Mouse (Mus musculus) spleen, adult 2 months (tissue): ENCODE data around the gene 4933400A11Rik. TPM values are rescaled to one million over a fixed set of nuclear protein-coding genes. Genes with fewer than 3 reads are reported as not detected.

Source experiments
- DNase-seq, 2 experiments: peaks; one replicate each; pipeline versions ENCODE4 v3.0.0 to v3.0.0-alpha.2; 2012 to 2021; ENCODE audit warnings: low spot score in 2 of 2, low read depth in 1 of 2
- H3K27ac ChIP-seq: fragments of 200-500 bp; 2 replicates; pipeline ENCODE4 v1.5.1; 2012; ENCODE audit warnings: low read length, inconsistent platforms; ENCODE audit not compliant: insufficient read depth
- H3K27me3 ChIP-seq: fragments of 200-500 bp; 2 replicates; pipeline ENCODE4 v1.6.1; 2012; ENCODE audit warnings: mild to moderate bottlenecking, moderate library complexity, low read length, inconsistent platforms; ENCODE audit not compliant: control insufficient read depth, insufficient read depth
- H3K36me3 ChIP-seq: fragments of 200-500 bp; 2 replicates; pipeline ENCODE4 v1.6.1; 2012; ENCODE audit warnings: mild to moderate bottlenecking, low read length, inconsistent platforms; ENCODE audit not compliant: control insufficient read depth, insufficient read depth
- H3K4me1 ChIP-seq: fragments of 200-500 bp; 2 replicates; pipeline ENCODE4 v1.6.1; 2011; ENCODE audit warnings: inconsistent platforms; ENCODE audit not compliant: control insufficient read depth, insufficient read depth, insufficient read length
- H3K4me3 ChIP-seq: fragments of 200-500 bp; 2 replicates; pipeline ENCODE4 v1.5.1; 2011; ENCODE audit warnings: mild to moderate bottlenecking, inconsistent platforms; ENCODE audit not compliant: insufficient read depth, insufficient read length; ENCODE audit errors: extremely low read depth
- CTCF ChIP-seq: fragments of 200-500 bp; IDR thresholded peaks from 2 replicates; pipeline ENCODE4 v1.5.1; 2011; ENCODE audit warnings: mild to moderate bottlenecking, inconsistent platforms; ENCODE audit not compliant: insufficient read depth, insufficient read length, insufficient replicate concordance; ENCODE audit errors: extremely low read depth
- POLR2A ChIP-seq: fragments of 200-500 bp; IDR thresholded peaks from 2 replicates; pipeline ENCODE4 v1.6.1; 2011; ENCODE audit warnings: low read depth, low read length, inconsistent platforms
- WGBS: fragments of 180-500 bp; shearing (Covaris S2); methylation state at CpG from one replicate; pipeline ENCODE4 v1.1.7; 2018; 5-methylcytosine and 5-hydroxymethylcytosine counted together
- polyA plus RNA-seq: library from polyadenylated mRNA; depleted of rRNA; stranded (reverse); fragments of >200 nt; gene quantifications from 2 replicates; pipeline ENCODE4 v1.2.3, GENCODE M21; 2012; rRNA removed

The 4933400A11Rik gene
- not detected in 2 replicates for polyA plus RNA-seq

- Histone ChIP-seq H3K36me3 (no peaks in the 10 kb centered on the region), H3K27ac (no peak within 1 kb of the TSS), H3K4me1 (no peaks in the 10 kb centered on the region), H3K4me3 (no peak within 1 kb of the TSS), H3K27me3 (no peaks in the 10 kb centered on the region)
- DNase-seq = no peak
- no peak for TF ChIP-seq POLR2A
- no peak for TF ChIP-seq CTCF
- WGBS = 82% methylated on average over 3 of the region's 3 CpGs
These were observed at the start of gene 4933400A11Rik for GRCm38 (mm10) chrX:169779535-169779934. Gene 4933400A11Rik (minus strand): TSS chrX:169779635.

DNA sequence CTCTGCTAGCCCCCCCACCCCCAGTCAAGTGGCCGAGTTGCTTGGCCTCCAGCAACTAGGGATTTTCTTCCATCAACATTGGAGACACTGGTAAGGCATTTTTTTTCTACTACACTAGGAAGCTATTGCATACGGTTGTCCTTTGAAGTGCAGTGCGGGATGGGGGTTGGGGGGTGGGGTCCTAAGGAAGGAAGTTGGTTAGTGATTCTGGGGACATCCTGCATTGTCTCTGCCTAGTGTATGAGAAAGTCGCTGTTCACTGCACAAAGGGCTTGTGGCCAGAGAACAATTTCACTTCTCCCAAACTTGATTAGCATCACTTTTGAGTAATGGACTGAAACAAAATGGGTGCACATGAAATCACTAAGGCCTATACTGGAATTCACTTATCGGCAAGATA, 48.7 kb upstream of the 4933400A11Rik start:
- 36% methylated on average over 5 of the region's 5 CpGs for WGBS
- no peak overlapping the region for H3K27ac ChIP-seq
- DNase-seq = no peak
- no peaks in the 10 kb centered on the region for H3K36me3 ChIP-seq
- TF ChIP-seq CTCF = no peak
- no peak for TF ChIP-seq POLR2A
- no peak overlapping the region for H3K4me3 ChIP-seq
- no peaks in the 10 kb centered on the region for H3K27me3 ChIP-seq
- no peaks in the 10 kb centered on the region for H3K4me1 ChIP-seq

- no peaks in the 10 kb centered on the region for H3K36me3 ChIP-seq
- no peak for TF ChIP-seq CTCF
- no peak for TF ChIP-seq POLR2A
- DNase-seq = no peak
- H3K27ac ChIP-seq = no peak overlapping the region
- H3K27me3 ChIP-seq = no peaks in the 10 kb centered on the region
- 57% methylated on average over 7 of the region's 7 CpGs for WGBS
- no peaks in the 10 kb centered on the region for H3K4me1 ChIP-seq
- no peak overlapping the region for H3K4me3 ChIP-seq
These were observed 48.3 kb upstream of the 4933400A11Rik start for GRCm38 (mm10) chrX:169827720-169828119.

DNA sequence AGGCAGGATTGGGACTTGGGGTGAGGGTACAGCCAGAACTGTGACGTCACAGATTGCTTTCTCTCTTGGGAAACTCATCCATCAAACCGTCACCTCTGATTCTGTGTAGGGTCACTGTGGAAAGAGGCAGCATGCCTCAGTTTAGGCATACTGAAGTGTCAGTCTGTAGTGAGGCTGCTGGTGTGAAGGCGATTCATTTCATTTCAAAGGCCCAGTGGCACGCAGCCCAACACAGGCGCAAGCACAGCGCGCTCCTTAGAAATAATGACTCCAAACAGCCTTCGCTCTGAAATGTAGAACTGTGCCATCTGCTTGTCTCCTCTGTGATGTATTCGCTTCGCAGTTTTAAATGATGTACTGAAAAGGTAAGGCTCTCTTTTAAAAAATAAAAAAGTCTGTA, 47.5 kb upstream of the 4933400A11Rik start:
- 84% methylated on average over 10 of the region's 10 CpGs for WGBS
- no peak for DNase-seq
- no peaks in the 10 kb centered on the region for H3K36me3 ChIP-seq
- no peak overlapping the region for H3K4me3 ChIP-seq
- no peaks in the 10 kb centered on the region for H3K27me3 ChIP-seq
- H3K4me1 ChIP-seq = no peaks in the 10 kb centered on the region
- TF ChIP-seq CTCF = no peak
- TF ChIP-seq POLR2A = no peak
- no peak overlapping the region for H3K27ac ChIP-seq

GRCm38 (mm10) chrX:169813673-169814072, 34.2 kb upstream of the 4933400A11Rik start:
- Histone ChIP-seq H3K4me1 (no peaks in the 10 kb centered on the region), H3K27ac (no peak overlapping the region), H3K27me3 (no peaks in the 10 kb centered on the region), H3K4me3 (no peak overlapping the region), H3K36me3 (no peaks in the 10 kb centered on the region)
- WGBS = 53% methylated on average over 1 of the region's 1 CpGs
- no peak for DNase-seq
- TF ChIP-seq CTCF = no peak

DNA sequence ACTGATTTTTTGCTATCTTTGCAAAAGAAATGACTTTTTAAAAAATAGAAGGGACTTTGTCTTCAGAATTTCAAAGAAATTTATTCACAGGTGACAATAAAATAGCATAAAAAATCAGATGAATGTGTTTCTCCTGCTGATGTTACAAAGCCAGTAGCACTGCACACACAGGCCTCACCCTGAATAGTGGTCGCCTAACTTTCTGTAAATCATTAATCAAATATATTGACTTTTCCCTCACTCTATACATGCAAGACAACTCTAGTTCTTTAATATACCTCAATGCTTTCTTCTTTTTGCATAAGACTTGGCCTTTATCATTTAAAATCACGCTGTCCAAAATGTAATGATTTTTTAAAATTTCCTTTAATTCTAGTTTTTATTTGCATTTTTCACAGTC, 32.3 kb upstream of the 4933400A11Rik start:
- WGBS = 77% methylated on average over 2 of the region's 2 CpGs
- no peak overlapping the region for H3K4me3 ChIP-seq
- TF ChIP-seq CTCF (no peak), POLR2A (no peak)

DNA sequence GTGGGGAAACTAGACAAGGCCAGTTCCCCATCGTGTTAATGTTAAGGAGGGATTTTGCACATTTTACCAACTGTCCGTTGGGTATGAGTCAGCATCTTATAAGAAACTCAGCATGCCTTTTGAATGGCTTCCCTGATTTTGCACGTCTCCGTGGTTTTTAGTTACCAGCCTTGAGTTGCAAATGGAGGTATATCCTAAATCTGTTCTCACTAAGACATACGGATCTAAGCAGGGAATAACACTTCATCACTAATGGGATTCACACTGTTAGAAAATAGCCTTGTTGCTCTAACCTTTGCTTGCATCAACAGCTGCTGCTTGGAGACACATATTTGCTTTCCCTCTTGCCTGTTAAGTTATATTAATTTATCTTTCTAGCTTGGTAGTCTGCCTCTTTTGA, 31.9 kb upstream of the 4933400A11Rik start:
- DNase-seq = no peak
- Histone ChIP-seq H3K27me3 (no peaks in the 10 kb centered on the region), H3K27ac (no peak overlapping the region), H3K4me3 (no peak overlapping the region), H3K4me1 (no peaks in the 10 kb centered on the region), H3K36me3 (no peaks in the 10 kb centered on the region)
- 59% methylated on average over 5 of the region's 5 CpGs for WGBS
- TF ChIP-seq CTCF = no peak
- no peak for TF ChIP-seq POLR2A

More for the DNA sequence above, 32.3 kb upstream of the 4933400A11Rik start:
- Histone ChIP-seq H3K36me3 (no peaks in the 10 kb centered on the region), H3K27me3 (no peaks in the 10 kb centered on the region), H3K4me1 (no peaks in the 10 kb centered on the region), H3K27ac (no peak overlapping the region)
- no peak for DNase-seq
